Mouse (Mus musculus) kidney, postnatal 14 days (tissue): ENCODE results near the gene Il33.
A peak's percentile ranks its signal among the peaks of the same experiment; 100 is the strongest.

ENCODE experiments used
- DNase-seq: peaks from one replicate; pipeline ENCODE4 v3.0.0; 2022; ENCODE audit warnings: mixed read lengths

The Il33 gene

GRCm38 (mm10) chr19:29924638-29925258, at the start of gene Il33:
Gene Il33, plus strand, starts transcription at chr19:29925114.
- peak; percentile 85 for DNase-seq

DNA sequence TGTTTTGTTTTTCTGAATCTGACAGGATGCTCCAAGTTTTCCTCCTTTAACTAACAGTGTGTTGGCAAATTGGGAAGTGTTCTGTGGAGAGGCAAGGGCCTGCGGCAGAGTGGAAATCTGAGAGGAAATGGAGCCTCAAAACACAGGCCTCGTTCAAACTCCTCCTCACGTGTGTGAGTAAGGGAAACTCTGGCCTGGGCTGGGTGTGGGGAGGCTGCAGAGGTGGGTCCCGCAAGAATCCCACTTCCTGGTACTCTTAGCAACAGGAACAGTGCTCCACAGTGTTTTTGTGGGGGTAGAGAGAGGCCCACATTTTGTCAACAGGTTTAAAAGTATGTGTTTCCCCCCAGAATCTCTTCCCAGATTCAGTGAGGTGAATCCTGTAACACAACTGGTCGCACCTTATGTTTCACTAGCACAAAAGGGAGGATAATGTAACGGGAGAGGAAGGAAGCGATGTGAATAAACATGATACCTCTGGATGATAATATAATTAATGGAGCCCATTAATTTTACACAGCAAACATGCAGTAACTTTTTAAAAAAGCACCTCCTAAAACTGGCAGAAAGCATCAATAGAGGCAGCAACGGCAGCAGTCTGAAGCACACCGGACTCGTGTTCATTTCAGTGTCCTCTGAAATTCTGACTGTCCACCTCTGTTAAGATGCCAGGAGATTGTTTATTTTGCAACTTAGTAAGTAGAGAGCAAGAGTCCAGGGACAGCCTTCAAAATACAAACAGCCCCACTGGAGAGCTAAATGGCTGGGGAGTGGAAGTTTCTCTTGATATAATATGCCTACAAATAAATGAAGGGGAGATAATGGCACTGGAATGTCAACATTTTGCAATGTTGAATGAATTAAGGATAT, 47.3 kb upstream of the Il33 start:
- peak; percentile 7 for DNase-seq

- peak; percentile 21 for DNase-seq
Observed at GRCm38 (mm10) chr19:29878896-29879504, 45.9 kb upstream of the Il33 start.

GRCm38 (mm10) chr19:29880918-29881317, 44.0 kb upstream of the Il33 start:
- DNase-seq: no peak

GRCm38 (mm10) chr19:29882696-29883095, 42.2 kb upstream of the Il33 start:
- peak; percentile 55 for DNase-seq

- peak; percentile 43 for DNase-seq
Observed at GRCm38 (mm10) chr19:29885548-29885947, 39.4 kb upstream of the Il33 start.

- no peak for DNase-seq
Observed at GRCm38 (mm10) chr19:29887476-29887875, 37.4 kb upstream of the Il33 start.

DNA sequence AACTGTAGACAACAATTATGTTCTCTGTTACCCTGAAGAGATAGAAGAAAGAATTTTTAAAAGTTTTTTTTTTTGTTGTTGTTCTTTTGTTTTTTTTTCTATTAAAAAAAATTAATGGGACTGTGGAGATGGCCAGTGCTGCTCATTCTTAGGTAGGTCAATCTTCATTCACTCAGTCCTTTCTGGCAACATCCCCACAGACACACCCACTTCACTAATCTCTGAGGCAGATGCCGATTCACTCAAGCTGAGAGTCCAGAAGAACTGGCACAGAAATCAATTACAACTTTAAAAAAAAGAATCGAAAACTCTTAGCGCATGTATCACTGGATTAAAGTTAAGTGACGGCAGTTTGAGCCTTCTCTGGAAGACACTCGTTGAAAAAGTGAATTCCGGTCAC, 36.0 kb upstream of the Il33 start:
- no peak for DNase-seq

GRCm38 (mm10) chr19:29891981-29892380, 32.9 kb upstream of the Il33 start:
- DNase-seq: no peak

DNA sequence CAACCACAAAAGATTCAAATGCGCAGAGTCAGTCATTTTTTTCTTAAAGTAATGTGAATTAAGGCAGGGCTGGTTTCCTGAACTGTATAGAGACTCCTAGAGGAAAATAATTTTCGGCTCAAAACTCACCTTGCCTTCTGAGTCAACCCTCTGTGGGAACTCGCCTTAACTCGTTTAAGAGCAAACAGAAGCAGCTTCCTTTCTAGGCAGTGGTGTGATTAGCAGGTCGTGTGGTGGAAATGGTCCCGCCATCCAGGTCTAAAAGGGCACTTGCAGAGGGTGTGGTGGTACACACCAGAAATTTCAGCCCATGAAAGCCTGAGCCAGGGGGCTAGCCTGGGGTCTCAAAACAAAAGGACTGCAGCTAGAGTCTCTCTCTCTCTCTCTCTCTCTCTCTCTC, 32.1 kb upstream of the Il33 start:
- DNase-seq: no peak

GRCm38 (mm10) chr19:29893718-29894273, 31.1 kb upstream of the Il33 start:
- DNase-seq: no peak

DNA sequence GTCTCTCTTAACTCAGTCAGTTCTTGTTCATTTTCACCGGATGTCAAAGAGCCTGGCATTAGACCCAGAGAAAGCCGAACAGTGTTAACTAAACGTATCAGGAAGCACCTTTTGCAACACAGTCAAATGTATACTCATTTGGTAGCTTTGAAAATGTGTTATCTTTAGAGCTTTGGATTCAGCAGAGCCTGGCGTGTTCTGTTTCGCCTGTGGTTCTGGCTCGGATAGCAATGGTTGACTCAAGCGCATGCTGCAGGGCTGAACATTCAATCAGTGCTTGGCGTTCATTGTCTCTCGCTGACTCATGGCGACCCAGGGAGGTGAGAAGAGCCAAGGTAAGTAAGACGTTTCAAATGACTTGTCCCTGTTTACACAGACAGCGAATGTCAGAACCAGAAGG, 30.5 kb upstream of the Il33 start:
- no peak for DNase-seq

DNA sequence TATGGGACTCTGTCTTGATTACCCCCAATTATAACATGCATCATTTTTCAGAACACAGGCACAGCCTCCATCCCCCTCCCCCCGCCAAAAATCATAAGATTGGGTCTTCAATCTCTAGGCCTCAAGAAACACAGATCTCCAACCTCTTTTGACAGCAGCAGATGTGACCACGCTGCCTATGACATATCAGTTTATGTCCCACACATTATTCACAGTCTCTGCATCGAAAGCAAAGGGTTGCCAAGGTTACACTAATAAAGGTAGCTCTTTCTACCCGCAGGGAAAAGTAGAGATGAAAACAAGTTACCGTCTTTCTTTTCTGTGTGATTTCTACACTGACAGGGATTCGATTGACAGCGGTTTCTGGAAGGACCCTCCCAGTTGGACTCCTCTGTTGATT, 29.9 kb upstream of the Il33 start:
- no peak for DNase-seq

DNA sequence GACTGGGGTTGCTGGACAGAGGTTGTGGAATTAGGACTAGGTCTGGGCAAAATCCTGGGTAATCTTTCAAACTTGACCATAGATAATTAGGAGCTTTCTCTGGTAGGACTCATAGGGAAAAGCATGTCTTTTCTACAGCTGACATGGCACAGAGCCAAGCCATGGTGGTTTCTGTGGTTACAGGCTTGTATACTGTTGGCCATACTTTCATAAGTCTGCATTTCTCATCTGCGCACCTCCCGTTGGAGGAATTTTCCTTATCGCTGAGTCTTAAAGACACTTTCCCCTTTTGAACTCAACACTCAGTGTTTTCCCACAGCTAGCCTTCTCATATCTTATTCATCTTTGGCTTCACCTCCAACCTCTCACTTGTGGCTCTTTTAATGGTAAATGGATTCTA, 24.6 kb upstream of the Il33 start:
- DNase-seq: no peak

GRCm38 (mm10) chr19:29902343-29903070, 22.4 kb upstream of the Il33 start:
- no peak for DNase-seq

- DNase-seq: no peak
Observed at GRCm38 (mm10) chr19:29905896-29906295, 19.0 kb upstream of the Il33 start.

GRCm38 (mm10) chr19:29909166-29909565, 15.7 kb upstream of the Il33 start:
- no peak for DNase-seq

GRCm38 (mm10) chr19:29911919-29912318, 13.0 kb upstream of the Il33 start:
- DNase-seq: no peak

GRCm38 (mm10) chr19:29917421-29917820, 7.5 kb upstream of the Il33 start:
- no peak for DNase-seq

DNA sequence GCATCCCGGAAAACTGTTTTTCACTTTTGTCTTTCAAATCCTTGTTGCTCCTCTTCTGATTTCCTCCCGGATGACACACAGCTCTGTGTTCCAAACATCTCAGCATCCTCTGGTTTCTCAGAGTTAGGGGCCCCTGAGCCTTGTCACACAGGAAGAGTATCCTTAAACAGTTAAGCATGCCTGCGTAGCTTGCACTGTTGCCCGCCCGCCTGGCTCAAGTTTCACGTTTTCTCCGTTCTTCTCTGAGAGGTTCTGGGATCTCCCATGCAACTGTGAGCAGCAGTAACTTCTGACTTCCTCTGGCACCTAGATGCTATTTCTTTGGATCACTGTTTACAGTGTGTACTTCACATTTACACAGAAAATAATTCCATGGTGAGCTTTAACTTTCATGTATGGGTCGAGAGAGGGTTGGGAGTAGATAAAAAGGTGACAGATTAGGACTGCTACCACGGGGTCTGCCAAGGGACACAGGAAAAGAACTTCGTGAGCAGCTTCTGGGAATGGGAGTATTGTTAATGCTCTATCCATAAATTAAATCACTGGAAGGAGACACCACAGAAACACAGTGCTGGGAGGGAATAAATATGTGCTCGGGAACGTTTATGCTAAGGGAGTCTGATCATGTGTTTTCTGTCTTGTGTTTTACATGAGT, 1.3 kb downstream of the Il33 start:
- peak; percentile 56 for DNase-seq

- DNase-seq: peak; percentile 48
Observed at GRCm38 (mm10) chr19:29930296-29930695, 5.4 kb downstream of the Il33 start.

DNA sequence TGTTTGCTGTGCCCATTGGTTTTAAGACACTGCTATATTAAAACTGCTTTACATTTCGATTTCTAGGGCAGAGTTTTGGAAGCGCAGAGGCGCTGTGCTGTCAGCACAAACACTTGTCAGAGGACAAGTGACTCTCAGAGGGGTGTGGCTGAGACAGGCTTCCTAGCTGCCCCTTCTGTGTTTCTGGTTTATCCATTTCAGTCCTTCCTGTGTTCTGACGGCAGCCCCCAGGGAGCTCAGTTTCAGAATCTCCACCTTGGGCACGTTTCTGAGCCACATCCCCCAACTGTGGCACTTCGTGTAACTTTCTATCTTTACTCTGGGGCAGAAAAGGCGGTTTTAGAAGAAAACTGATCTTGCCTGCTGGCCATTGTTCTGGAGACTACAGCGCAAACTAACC, 12.5 kb downstream of the Il33 start:
- DNase-seq: peak; percentile 36
